Mouse (Mus musculus): ENCODE results near the gene Otud3.
"Not testable (repeated sequence)": the region's sequence is repeated elsewhere in the genome, so short reads cannot be mapped to it uniquely, and the experiment has no call there.

GRCm38 (mm10) chr4:138893789-138894188 lies 20.0 kb downstream of the Otud3 start:
- TF ChIP-seq TAL1, GATA1 (IDR thresholded peaks at IDR 0.05; ENCODE audit: low read length): not testable (repeated sequence)

Data from erythroblast, embryonic 14.5 days (primary cell).